Mouse (Mus musculus): Measurements from ENCODE around the gene Gm13285.
"Not testable (repeated sequence)": the region's sequence is repeated elsewhere in the genome, so short reads cannot be mapped to it uniquely, and the experiment has no call there.

- not testable (repeated sequence) for TF ChIP-seq CTCF (IDR thresholded peaks at IDR 0.05; ENCODE audit: low read depth, low read length); POLR2A (IDR thresholded peaks at IDR 0.05; ENCODE audit: borderline replicate concordance, low read depth, low read length)
Measured at GRCm38 (mm10) chr4:88793936-88794675, 5.4 kb upstream of the Gm13285 start, which contains the start of gene Gm13275.
